In the genomic region with DNA sequence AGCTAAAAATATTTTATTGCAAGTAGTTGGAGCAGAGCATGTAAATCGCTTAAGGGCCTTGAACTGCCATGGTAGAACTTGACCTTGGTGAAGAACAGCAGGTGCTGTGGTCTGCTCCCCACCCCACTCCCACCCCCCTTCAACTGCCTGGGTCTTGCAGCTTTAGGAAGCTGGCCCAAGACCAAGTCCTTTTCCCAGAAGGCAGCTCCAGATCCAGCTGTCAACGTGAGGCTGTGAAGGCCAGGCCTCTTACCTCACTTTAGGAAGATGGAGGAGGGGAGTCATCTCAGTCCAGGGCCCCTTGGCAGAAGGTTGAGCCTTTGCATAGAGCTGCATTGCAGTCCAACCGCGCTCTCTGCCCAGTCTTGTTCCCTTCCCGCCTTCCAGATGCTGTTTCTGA, we compare ENCODE assay signal across 8 mouse cellular contexts.
DNase-seq lines count a peak whose midpoint lies in the region; ATAC-seq and TF ChIP-seq lines count a peak whose summit lies in the region.

No protein-coding gene starts in this region.

- intact Hi-C loops in left cerebral cortex, adult 2 months (cut with DNase I) = no loop called here

- no peaks in the 10 kb centered on the region for H3K36me3 ChIP-seq in intestine, embryonic 14.5 days (ENCODE audit: control insufficient read depth, insufficient read depth, low read length)
- no peaks in the 10 kb centered on the region for H3K36me3 ChIP-seq in intestine, postnatal 0 days (ENCODE audit: control insufficient read depth, insufficient read depth)
- no peaks in the 10 kb centered on the region for H3K36me3 ChIP-seq in E14TG2a.4 (ENCODE audit: insufficient read depth, low read length)
- no peaks in the 10 kb centered on the region for H3K36me3 ChIP-seq in hindbrain, embryonic 16.5 days (ENCODE audit: control insufficient read depth, insufficient read depth, low read length)

- H3K9me3 ChIP-seq in intestine, embryonic 14.5 days (ENCODE audit: control insufficient read depth, low read length) = no peaks in the 10 kb centered on the region
- H3K9me3 ChIP-seq in intestine, postnatal 0 days (ENCODE audit: control insufficient read depth) = peaks cover 5% of the 10 kb centered on the region; the same call in 1 of the 2 replicates
- peaks cover 8% of the 10 kb centered on the region for H3K9me3 ChIP-seq in E14TG2a.4 (ENCODE audit: low read length)
- no peaks in the 10 kb centered on the region for H3K9me3 ChIP-seq in hindbrain, embryonic 16.5 days (ENCODE audit: control insufficient read depth, low read length)

- H3K4me2 ChIP-seq in intestine, embryonic 14.5 days (ENCODE audit: low read length) = no peak overlapping the region
- H3K4me2 ChIP-seq in intestine, postnatal 0 days (replicated peaks; ENCODE audit: low read depth) = no peak overlapping the region
- no peak overlapping the region for H3K4me2 ChIP-seq in hindbrain, embryonic 16.5 days (ENCODE audit: low read length)

- no peak overlapping the region for H3K4me3 ChIP-seq in intestine, embryonic 14.5 days (ENCODE audit: low read depth, low read length)
- no peak overlapping the region for H3K4me3 ChIP-seq in intestine, postnatal 0 days (ENCODE audit: low read depth, low read length)
- peak overlapping the region; percentile 50 for H3K4me3 ChIP-seq in E14TG2a.4 (replicated peaks; ENCODE audit: low read length)
- no peak overlapping the region for H3K4me3 ChIP-seq in hindbrain, embryonic 16.5 days (ENCODE audit: low read length)
- H3K4me3 ChIP-seq in left cerebral cortex, adult 2 months = no peak overlapping the region

- ATAC-seq in intestine, embryonic 14.5 days (replicated peaks; ENCODE audit: low FRiP score, low TSS enrichment, low read depth) = 0 out of 2 replicates have a peak, but pooled peaks have one; percentile 60
- no peak for ATAC-seq in intestine, postnatal 0 days
- ATAC-seq in hindbrain, embryonic 16.5 days = peak; percentile 60; the same call in 1 of the 2 replicates
- no peak; the same call in 1 of the 2 replicates for ATAC-seq in frontal cortex, adult (ENCODE audit: low TSS enrichment)

- TF ChIP-seq POLR2A in brain, embryonic 14.5 days (IDR thresholded peaks at IDR 0.05; ENCODE audit: borderline replicate concordance, extremely low read depth, insufficient read depth, insufficient read length, poor library complexity, severe bottlenecking) = no peak

- H3K9ac ChIP-seq in intestine, embryonic 14.5 days (ENCODE audit: low read length) = no peak overlapping the region
- no peak overlapping the region for H3K9ac ChIP-seq in intestine, postnatal 0 days (ENCODE audit: low read depth, low read length)
- no peak overlapping the region for H3K9ac ChIP-seq in hindbrain, embryonic 16.5 days (ENCODE audit: low read depth, low read length)

- no peak for TF ChIP-seq CTCF in intestine, postnatal 0 days (IDR thresholded peaks at IDR 0.05; ENCODE audit: low read depth)
- TF ChIP-seq CTCF in E14TG2a.4 (conservative IDR thresholded peaks at IDR 0.05; ENCODE audit: low read length) = no peak
- TF ChIP-seq CTCF in brain, embryonic 14.5 days (IDR thresholded peaks at IDR 0.05; ENCODE audit: borderline replicate concordance, extremely low read depth, insufficient read depth, insufficient read length) = no peak
- no peak for TF ChIP-seq CTCF in left cerebral cortex, adult 2 months (IDR thresholded peaks at IDR 0.05)

- H3K27me3 ChIP-seq in intestine, embryonic 14.5 days (replicated peaks; ENCODE audit: control insufficient read depth, insufficient read depth, low read length) = no peaks in the 10 kb centered on the region
- no peaks in the 10 kb centered on the region for H3K27me3 ChIP-seq in intestine, postnatal 0 days (replicated peaks; ENCODE audit: control insufficient read depth, insufficient read depth, low read length)
- no peaks in the 10 kb centered on the region for H3K27me3 ChIP-seq in E14TG2a.4 (ENCODE audit: insufficient read depth, low read length)
- no peaks in the 10 kb centered on the region for H3K27me3 ChIP-seq in hindbrain, embryonic 16.5 days (replicated peaks; ENCODE audit: control insufficient read depth, insufficient read depth, low read length)

- DNase-seq in intestine, embryonic 14.5 days (ENCODE audit: low spot score) = no peak
- DNase-seq in brain, embryonic 14.5 days (ENCODE audit: low read depth) = peak; percentile 82
- no peak for DNase-seq in left cerebral cortex, adult 2 months (ENCODE audit: extremely low spot score in 1 of 2, low spot score in 2 of 2)
- DNase-seq in thymus, adult 18-20 months = no peak

- H3K4me1 ChIP-seq in intestine, embryonic 14.5 days (replicated peaks; ENCODE audit: control insufficient read depth, insufficient read depth, low read length) = peaks cover 8% of the 10 kb centered on the region
- no peaks in the 10 kb centered on the region for H3K4me1 ChIP-seq in intestine, postnatal 0 days (replicated peaks; ENCODE audit: control insufficient read depth, insufficient read depth, low read length)
- H3K4me1 ChIP-seq in E14TG2a.4 (replicated peaks; ENCODE audit: low read depth, low read length) = peaks cover 40% of the 10 kb centered on the region
- peaks cover 8% of the 10 kb centered on the region for H3K4me1 ChIP-seq in hindbrain, embryonic 16.5 days (ENCODE audit: control insufficient read depth, insufficient read depth, low read depth, low read length)

- 53% methylated on average over 5 of the region's 5 CpGs for WGBS in intestine, embryonic 14.5 days
- WGBS in intestine, postnatal 0 days = 61% methylated on average over 5 of the region's 5 CpGs
- 62% methylated on average over 5 of the region's 5 CpGs for WGBS in hindbrain, embryonic 16.5 days

- H3K27ac ChIP-seq in intestine, embryonic 14.5 days (ENCODE audit: low read depth) = peak overlapping the region; percentile 57
- H3K27ac ChIP-seq in intestine, postnatal 0 days (ENCODE audit: low read depth, low read length) = no peak overlapping the region
- no peak overlapping the region; the same call in 1 of the 2 replicates for H3K27ac ChIP-seq in hindbrain, embryonic 16.5 days (ENCODE audit: low read depth, low read length)
- no peak overlapping the region for H3K27ac ChIP-seq in left cerebral cortex, adult 2 months

Comparison
In these comparisons a context has a peak if more than half of its experiments do, and no peak if none do; other contexts are left out.
1. ATAC-seq: peak in intestine, embryonic 14.5 days (single experiment) and hindbrain, embryonic 16.5 days (single experiment); none in intestine, postnatal 0 days (single experiment) and frontal cortex, adult (single experiment).